Mouse (Mus musculus) granulocyte monocyte progenitor cell, adult 5-6 weeks (primary cell): Measurements from ENCODE around the gene Mum1. TPM values are rescaled to one million over a fixed set of nuclear protein-coding genes. Genes with fewer than 3 reads are reported as not detected.

Experiments
- ATAC-seq: replicated peaks from 2 replicates; pipeline ENCODE4 v1.8.0; 2016; ENCODE audit warnings: mild to moderate bottlenecking, moderate TSS enrichment, inconsistent platforms; ENCODE audit not compliant: poor library complexity, severe bottlenecking
- total RNA-seq, 2 experiments: library from RNA; stranded (forward) in 1 of 2; stranded (reverse) in 1 of 2; fragments of 200-712, 200-1000 nt in 1 of 2; fragments of >200 nt in 1 of 2; fragmentation: Nextera tagmentation in 1 of 2; gene quantifications; 2 replicates each; pipeline ENCODE4 v1.2.3; 2014 to 2017

Gene Mum1
- total RNA-seq (2014; fragmentation: Nextera tagmentation) (52.6 and 53.1 TPM in 2 replicates), total RNA-seq (2017) (30.6 and 31.0 TPM in 2 replicates)

DNA sequence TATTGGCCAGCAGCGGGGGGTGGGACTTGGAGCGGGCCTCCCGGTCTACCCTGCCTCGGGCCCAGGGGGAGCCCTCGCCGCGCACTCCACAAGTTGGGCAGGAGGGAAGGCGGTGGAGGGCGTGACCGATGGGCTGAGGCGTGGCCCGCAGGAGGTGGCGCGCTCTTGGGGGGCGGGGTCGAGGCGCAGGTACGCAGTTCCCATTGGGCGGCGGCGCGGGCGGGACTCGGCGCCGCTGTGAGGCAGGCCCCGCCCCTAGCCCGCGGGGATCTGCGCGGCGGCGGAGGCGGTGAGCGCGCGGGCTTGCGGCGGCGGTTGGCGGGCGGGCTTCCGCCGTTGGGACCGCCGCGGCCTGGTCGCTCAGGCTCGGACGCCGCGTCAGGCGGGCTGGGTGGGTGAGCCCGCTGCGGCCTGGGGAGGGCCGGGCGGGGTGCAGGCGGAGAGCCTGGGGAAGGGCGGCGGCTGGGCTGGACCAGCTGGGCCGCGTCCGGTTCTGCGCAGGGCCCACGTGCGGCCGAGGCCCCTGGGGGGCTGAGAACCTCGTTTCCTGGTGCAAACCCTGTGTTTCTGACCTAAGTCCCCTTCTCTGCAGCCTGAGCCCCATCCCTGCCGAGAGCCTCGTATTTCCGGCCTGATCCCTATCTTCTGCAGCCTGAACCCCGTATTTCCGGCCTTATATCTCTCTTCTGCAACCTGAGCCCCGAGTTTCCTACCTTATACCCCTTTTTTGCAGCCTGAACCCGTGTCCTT, at the start of gene Mum1:
Mum1 (plus strand) TSS at position 19 of the 750 bp plus-strand sequence.
- peak; percentile 99 for ATAC-seq

DNA sequence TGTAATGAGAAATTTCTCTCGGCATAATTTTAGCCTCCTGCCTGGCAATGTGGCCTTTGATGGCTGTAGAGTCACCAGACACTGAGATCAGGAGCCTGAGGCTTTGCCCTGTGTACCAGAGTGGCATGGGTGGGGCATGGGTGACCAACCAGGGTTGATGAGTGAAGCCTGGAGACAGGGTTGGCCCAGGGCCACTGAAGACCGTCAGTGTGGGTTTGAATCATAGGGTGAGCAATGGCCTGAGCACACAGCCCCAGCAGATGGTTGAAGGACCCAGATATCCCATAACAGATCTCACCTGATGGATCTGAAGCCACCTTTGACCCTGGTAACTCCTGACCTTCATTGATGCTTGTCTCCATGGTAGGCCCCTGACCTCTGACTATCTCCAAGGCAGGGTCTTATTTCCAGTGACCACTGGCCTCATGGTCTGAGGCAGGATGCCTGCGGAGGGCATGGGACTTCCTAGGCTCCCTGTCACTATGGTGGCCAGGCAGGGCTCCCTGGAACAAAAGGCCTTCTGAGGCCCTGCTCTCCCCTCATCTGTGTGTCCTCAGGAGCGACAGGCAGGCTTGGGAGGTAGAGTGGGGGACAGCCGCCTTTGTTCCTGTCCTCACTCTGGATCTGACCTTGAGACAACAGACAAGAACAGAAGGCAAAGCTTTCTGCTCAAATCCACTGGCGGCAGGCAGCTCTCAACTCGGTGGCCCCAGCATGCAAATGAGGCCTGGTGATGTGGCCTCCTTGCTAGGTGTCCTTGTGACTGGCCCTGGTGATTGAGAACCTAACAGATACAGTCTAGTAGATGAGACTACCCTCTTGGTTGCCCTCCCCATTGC, 48.6 kb upstream of the Mum1 start:
- ATAC-seq, result no peak

- ATAC-seq, result 0 out of 2 replicates have a peak, but pooled peaks have one; percentile 5
Measured at GRCm38 (mm10) chr10:80179068-80180051, 46.9 kb upstream of the Mum1 start, which contains the start of gene Efna2. Efna2 (plus strand) TSS chr10:80179482.

GRCm38 (mm10) chr10:80180288-80180687, 45.9 kb upstream of the Mum1 start:
- ATAC-seq, result no peak

DNA sequence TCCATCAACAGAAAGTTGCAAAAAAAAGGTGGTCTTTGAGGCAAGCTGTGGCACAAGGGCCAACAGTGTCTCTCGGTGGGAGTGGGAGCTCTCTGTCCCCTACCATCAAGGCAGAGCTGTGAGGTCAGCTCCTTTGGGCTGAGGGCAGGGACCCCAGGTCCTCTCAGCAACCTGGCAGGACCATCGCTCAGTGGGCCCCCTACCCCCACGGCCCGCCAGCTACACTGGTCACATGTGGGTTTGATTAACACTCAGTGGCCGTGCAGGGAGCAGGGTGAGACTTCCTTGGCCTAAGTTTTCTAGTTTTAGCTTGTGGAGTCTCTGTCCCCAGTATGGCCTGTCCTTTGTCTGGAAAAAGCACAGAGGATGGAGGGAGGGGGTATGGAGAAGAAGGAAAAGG, 45.4 kb upstream of the Mum1 start:
- no peak for ATAC-seq

- no peak for ATAC-seq
Measured at GRCm38 (mm10) chr10:80182547-80182946, 43.7 kb upstream of the Mum1 start.

DNA sequence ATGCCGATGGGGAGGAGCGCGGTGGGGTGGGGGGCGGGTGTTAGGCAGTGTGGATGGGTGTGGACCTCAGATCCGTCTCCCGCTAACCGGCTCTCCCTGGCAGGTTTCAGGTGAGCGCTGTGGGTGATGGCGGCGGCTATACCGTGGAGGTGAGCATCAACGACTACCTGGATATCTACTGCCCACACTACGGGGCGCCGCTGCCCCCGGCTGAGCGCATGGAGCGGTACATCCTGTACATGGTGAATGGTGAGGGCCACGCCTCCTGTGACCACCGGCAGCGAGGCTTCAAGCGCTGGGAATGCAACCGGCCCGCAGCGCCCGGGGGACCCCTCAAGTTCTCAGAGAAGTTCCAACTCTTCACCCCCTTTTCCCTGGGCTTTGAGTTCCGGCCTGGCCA, 39.6 kb upstream of the Mum1 start:
- no peak for ATAC-seq

DNA sequence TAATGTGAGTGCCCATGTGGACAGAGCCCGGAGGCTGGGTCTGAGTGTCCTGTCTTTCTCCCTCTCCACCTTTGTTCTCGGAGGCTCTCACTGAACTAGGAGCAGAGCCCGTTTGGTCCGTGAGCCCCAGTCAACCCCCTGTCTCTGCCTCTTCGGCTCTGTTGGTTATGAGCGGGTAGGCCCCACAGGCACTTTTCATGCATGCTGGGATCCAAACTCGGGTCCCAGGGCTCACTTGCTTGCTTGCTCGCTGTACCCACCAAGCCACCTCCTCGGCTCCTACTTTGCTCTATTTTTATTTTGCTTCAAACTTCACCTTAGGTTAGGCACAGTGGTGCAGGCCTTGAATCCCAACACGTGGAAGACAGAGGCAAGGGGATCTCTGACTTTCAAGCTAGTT, 38.5 kb upstream of the Mum1 start:
- ATAC-seq, result no peak

GRCm38 (mm10) chr10:80188453-80189024, 37.7 kb upstream of the Mum1 start:
- ATAC-seq, result no peak

DNA sequence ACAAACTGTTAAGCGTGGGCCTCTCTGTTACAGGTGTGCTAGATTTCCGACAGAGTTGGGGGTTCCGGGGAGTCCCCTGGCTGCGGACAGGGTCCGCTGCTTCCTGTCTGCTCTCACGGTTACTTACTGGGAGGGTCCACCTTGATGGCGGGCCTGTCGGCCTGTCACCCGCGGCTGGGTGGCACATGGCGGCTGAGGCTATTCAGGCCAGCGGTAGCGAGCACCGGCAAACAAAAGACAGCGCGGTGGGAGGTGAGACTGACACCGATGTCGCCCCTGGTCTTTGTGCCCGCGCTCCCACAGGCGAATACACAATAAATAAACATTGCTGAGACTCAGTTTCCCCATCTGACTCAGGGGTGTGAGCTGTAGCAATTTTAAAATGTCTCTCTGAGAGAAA, 36.2 kb upstream of the Mum1 start:
- ATAC-seq, result no peak

GRCm38 (mm10) chr10:80190491-80191051, 35.7 kb upstream of the Mum1 start:
- peak; percentile 18; the same call in 1 of the 2 replicates for ATAC-seq

GRCm38 (mm10) chr10:80193976-80194375, 32.3 kb upstream of the Mum1 start:
- ATAC-seq, result no peak

DNA sequence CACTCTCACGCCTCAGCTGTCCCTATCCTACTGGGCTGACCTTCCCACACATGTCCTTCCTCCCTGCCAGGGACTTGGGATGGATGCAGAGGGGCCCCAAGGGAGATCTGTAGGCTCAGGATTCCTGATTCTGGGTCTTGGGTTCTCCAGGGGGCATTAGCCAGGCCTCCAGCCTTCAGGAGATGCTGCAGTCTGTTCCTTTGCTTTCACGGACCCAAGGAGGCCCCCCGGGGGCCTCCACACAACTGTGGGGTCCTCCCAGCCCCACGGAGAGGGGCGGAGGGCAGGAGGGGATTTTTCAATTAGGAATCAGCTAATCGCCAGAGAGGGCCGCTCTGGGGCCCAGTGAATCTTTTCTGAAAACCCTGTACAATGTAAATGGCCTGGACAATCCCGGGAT, 31.8 kb upstream of the Mum1 start:
- ATAC-seq, result no peak

DNA sequence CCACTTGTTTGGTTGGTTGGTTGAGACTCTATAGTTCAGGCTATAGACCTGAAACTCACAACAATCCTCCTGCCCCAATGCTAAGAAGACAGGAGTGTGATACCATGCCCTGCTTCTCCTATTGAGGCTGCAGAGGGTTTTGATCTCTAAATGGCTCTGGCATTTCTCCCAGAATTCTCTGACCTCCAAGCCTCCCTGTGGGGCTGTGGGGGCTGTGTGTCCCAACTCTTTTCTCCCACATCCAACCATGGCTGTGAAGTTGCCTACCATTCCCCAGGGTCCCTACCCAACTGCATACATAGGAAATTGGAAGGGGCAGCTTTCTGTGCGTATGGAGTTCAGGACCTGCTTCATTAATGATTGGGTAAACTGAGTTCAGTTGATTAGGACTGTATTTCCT, 30.1 kb upstream of the Mum1 start:
- ATAC-seq, result no peak

DNA sequence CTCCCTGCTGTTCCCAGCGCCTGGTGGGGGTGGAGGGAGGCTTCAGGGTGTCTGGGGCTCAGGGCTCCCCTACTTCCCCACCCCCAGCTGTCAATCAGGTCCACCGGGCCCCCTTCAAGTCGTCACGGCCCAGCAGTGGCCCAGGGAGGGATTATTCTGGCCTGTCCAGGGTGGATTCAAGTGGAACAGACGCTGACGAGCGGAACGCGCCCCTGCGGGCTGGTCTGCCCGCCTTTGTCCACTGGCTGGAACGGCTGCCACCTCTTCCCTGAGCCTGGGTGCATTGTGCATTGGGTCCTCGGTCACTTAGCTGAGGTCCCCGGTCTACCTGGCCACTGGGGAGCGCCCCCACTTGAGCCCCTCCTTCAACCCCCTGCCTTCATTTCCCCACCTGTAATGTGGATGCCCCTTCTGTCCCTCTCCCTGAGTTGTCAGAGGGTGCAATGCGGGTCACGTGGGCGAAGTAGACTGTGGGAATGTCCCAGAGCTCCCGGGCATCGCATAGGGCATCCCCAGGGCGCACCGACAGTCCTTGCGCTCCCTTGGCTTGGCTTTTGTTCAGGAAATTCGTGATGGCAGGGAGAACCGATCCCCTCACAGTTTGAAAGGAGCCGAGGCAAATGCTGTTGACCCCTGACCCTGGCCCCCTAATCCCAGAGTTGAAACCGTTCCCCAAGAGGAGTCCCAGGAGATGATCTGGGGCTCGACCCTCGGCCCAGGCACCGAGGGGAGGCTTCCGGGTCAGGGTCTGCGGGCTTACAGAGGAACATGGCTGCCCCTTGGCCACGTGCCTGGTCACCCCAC, 29.3 kb upstream of the Mum1 start:
- no peak for ATAC-seq

DNA sequence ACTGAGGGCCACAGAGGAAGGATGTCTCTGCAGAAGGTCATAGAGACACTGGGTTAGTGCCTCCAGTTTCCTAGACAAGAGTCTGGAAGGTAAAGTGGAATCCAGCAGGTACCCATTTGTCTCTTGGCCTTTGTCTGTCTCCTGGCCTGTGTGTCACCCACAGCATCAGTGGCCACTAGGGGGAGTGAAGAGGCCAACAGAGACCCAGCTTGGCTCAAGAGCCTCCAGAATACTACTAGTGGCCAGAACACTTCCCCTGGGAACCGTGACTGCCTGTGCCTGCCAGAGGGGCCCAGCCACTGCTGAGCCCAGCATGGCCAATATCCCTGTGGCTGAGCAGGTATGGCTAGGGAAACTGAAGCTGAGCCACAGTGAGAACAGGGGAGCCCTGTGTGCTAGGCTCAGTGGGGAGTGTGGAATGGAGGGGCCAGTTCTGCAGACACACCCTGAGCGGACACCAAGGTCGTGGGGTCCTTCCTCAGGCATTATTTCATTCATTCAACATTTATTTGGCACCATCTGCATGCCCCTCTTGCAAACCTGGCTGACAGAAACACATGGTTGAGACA, 26.7 kb upstream of the Mum1 start:
- ATAC-seq, result peak; percentile 98

DNA sequence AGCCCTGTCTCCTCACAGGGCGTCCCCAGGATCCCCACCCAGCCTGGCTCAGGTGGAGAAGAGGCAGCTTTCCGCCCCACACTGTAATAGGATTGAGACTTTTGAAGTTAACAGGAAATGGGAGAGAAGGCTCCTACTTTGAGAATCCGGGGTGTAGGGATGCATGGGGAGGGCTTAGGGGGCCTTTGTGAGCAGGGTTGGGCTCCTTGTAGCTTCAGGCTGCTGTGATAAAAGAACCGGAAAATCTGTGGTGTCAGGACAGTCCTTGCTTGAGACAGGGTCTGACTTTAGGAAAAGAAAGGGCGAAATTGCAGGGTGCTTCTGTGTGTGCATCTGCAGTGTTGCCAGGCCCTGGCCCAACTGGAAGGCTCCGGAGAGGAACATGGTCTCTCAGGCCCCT, 25.7 kb upstream of the Mum1 start:
- ATAC-seq, result no peak

GRCm38 (mm10) chr10:80204055-80204454, 22.2 kb upstream of the Mum1 start:
- ATAC-seq, result no peak
